Mouse (Mus musculus) kidney, embryonic 14.5 days (tissue): ENCODE measurements around the gene Cd37. TPM values are rescaled to one million over a fixed set of nuclear protein-coding genes. Genes with fewer than 3 reads are reported as not detected.
A peak's percentile ranks its signal among the peaks of the same experiment; 100 is the strongest.

Source experiments
- ATAC-seq: fragments of 200-750 bp; cut with Nextera tagmentation; 2 replicates; pipeline ENCODE4 v1.8.0; 2017; ENCODE audit warnings: moderate number of reproducible peaks, mild to moderate bottlenecking, moderate TSS enrichment, moderate library complexity; ENCODE audit not compliant: low FRiP score, low TSS enrichment
- H3K27ac ChIP-seq: fragments of 300-500 bp; sonication (generic); 2 replicates; pipeline ENCODE4 v1.5.1; 2014; ENCODE audit warnings: low read depth, mild to moderate bottlenecking, low read length, moderate library complexity, mixed read lengths
- H3K27me3 ChIP-seq: fragments of 300-500 bp; sonication (generic); 2 replicates; pipeline ENCODE4 v1.6.1; 2014; ENCODE audit warnings: mild to moderate bottlenecking, low read length; ENCODE audit not compliant: control insufficient read depth, insufficient read depth
- H3K36me3 ChIP-seq: fragments of 300-500 bp; sonication (generic); 2 replicates; pipeline ENCODE4 v1.6.1; 2014; ENCODE audit warnings: low read length, mixed read lengths; ENCODE audit not compliant: control insufficient read depth, insufficient read depth
- H3K4me1 ChIP-seq: fragments of 300-500 bp; sonication (generic); 2 replicates; pipeline ENCODE4 v1.6.1; 2014; ENCODE audit warnings: low read length, mixed read lengths; ENCODE audit not compliant: control insufficient read depth, insufficient read depth
- H3K4me2 ChIP-seq: fragments of 300-500 bp; sonication (generic); replicated peaks from 2 replicates; pipeline ENCODE4 v1.6.1; 2014; ENCODE audit warnings: low read depth, mild to moderate bottlenecking, low read length
- H3K4me3 ChIP-seq: fragments of 300-500 bp; sonication (generic); 2 replicates; pipeline ENCODE4 v1.5.1; 2014; ENCODE audit warnings: mild to moderate bottlenecking, low read length
- H3K9ac ChIP-seq: fragments of 300-500 bp; sonication (generic); 2 replicates; pipeline ENCODE4 v1.6.1; 2014; ENCODE audit warnings: low read depth, mild to moderate bottlenecking, low read length, moderate library complexity
- H3K9me3 ChIP-seq: fragments of 300-500 bp; sonication (generic); 2 replicates; pipeline ENCODE4 v1.6.1; 2016; ENCODE audit warnings: low read length; ENCODE audit not compliant: control insufficient read depth
- WGBS: fragments of 180-500 bp; shearing (Covaris S2); extraction: QIAGEN DNeasy Blood & Tissue Kit; methylation state at CpG from one replicate; pipeline ENCODE4 v1.1.7; 2014; 5-methylcytosine and 5-hydroxymethylcytosine counted together
- polyA plus RNA-seq: library from polyadenylated mRNA; unstranded; fragments of >200 nt; fragmentation: Nextera tagmentation; extraction: Ambion mirVana; gene quantifications from 2 replicates; pipeline ENCODE4 v1.2.1, GENCODE M21; 2014

Gene Cd37
- polyA plus RNA-seq, 1 experiment from 2014 or later = 0.60 TPM

DNA sequence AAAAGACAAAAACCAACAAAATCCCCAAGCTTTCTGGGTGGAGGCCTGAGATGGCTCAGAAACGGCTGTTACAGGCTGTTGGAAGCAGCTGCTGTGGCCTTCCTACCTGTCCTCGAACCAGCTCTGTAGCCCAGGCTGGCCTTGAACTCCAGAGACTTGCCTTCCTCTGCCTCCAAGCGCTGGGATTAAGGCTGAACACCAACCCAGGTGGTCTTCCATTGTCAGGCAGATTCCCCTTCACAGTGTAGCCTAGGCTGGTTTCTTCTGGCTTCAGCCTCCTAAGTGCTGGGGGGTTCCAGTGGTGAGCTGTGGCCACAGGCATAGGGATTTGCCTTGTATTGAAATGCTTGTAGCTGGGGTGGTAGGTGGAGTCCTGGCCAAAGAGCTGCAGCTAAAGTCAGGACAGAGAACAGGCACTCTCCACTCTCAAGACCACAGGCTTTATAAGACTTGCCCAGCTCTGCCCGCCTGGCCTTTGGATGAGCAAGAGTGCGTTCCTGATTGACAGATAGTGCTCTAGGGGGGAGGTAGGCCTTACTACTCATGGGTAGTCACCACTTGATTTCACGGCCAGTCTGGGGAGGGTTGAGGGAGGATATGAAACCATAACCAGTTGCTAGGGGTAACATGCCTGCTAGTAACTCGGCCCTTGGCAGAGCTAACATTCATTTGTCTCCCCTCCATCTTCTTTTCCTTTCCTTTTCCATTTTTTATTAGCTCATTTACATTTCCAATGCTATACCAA, 9.3 kb downstream of the Cd37 start:
- peaks cover 11% of the 10 kb centered on the region for H3K4me1 ChIP-seq
- no peak overlapping the region for H3K4me2 ChIP-seq
- H3K36me3 ChIP-seq = peaks cover 78% of the 10 kb centered on the region
- no peak overlapping the region for H3K9ac ChIP-seq
- no peak overlapping the region for H3K4me3 ChIP-seq
- no peaks in the 10 kb centered on the region for H3K27me3 ChIP-seq
- whole genome bisulfite sequencing = 91% methylated on average over 7 of the region's 7 CpGs
- no peaks in the 10 kb centered on the region for H3K9me3 ChIP-seq
- no peak overlapping the region for H3K27ac ChIP-seq
- no peak for ATAC-seq

DNA sequence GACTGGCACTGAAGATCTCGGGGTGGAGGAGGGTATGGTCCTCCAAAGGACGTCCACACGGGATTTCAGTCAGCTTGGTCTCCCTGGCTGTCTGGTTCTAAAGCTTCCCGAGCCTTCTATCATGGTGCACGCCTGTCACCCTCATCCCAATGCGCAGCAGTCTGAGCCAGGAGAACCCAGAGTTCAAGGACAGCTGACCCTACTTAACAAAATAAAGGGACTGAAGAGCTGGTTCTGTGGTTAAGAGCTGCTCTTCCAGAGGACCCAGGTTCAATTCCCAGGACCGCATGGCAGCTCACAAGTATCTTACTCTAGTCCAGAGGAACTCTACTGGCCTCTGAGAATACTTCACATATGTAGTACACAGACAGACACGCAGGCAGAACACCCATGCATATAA, 9.9 kb downstream of the Cd37 start:
- peaks cover 84% of the 10 kb centered on the region for H3K36me3 ChIP-seq
- peaks cover 6% of the 10 kb centered on the region for H3K4me1 ChIP-seq
- WGBS = 92% methylated on average over 8 of the region's 8 CpGs
- no peak overlapping the region for H3K4me2 ChIP-seq
- no peak for ATAC-seq
- H3K9ac ChIP-seq = no peak overlapping the region
- H3K27me3 ChIP-seq = no peaks in the 10 kb centered on the region
- H3K27ac ChIP-seq = no peak overlapping the region
- no peaks in the 10 kb centered on the region for H3K9me3 ChIP-seq
- no peak overlapping the region for H3K4me3 ChIP-seq

DNA sequence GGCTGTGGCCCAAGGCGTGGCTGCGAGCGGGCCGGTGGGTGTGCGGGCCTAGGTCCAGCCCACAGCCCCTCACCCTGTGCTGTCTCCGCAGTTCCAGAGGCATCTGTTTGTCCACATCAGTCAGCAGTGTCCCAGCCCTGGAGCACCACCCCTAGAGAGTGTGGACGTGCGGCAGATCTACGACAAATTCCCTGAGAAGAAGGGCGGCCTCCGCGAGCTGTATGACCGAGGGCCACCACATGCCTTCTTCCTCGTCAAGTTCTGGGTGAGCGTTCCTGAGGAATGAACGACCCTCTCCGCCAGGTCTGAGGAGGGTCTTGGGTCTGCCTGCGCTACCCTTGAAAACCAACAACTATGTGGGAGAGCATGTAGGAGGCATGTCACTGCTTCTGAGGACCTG, 10.4 kb downstream of the Cd37 start:
- Histone ChIP-seq H3K9ac (no peak overlapping the region), H3K4me3 (no peak overlapping the region), H3K27ac (no peak overlapping the region), H3K27me3 (no peaks in the 10 kb centered on the region), H3K36me3 (peaks cover 87% of the 10 kb centered on the region), H3K4me2 (no peak overlapping the region), H3K9me3 (no peaks in the 10 kb centered on the region), H3K4me1 (peaks cover 1% of the 10 kb centered on the region; the same call in 1 of the 2 replicates)
- 88% methylated on average over 18 of the region's 18 CpGs for WGBS
- ATAC-seq = no peak

DNA sequence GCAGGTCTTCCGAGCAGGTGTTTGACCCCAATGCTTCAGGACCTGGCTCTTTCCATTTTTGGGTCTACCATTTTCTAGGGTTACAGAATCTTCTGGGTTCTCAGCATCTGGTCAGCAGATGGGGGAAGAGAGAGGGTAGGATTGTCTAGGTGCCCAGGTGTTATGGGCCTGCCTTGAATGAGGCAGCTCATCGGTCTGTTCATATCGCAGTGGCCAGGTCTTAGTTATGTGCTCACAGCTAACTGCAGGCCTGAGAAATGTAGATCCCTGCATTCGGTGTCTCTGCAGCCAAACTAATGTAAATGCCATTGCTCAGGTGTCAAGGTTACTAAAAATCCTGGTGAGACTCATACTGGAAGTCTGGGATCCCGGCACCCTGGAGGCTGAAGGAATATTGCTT, 12.5 kb downstream of the Cd37 start:
- Histone ChIP-seq H3K4me2 (no peak overlapping the region), H3K27me3 (no peaks in the 10 kb centered on the region), H3K4me3 (no peak overlapping the region), H3K27ac (no peak overlapping the region), H3K36me3 (peaks cover 90% of the 10 kb centered on the region), H3K4me1 (no peaks in the 10 kb centered on the region), H3K9ac (no peak overlapping the region), H3K9me3 (no peaks in the 10 kb centered on the region)
- ATAC-seq = no peak
- WGBS = 97% methylated on average over 5 of the region's 5 CpGs

DNA sequence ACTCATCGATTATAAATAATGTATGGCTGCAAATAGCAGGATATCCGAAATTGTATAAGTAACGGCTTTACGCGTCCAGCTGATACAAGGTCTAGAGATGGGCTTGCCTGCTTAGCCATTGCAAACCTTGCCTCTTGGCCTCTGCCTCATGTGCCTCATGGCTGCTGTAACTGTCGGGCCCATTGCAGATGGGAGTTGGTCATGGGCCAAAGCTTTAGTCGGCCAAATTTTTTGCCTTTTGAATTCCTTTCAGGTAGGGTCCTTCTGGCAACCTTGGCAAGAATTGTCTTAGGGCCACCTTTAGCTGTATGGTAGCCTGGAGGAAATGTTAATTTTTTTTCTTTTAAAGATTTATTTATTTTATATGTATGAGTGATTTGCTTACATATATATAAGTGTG, 14.1 kb downstream of the Cd37 start:
- Histone ChIP-seq H3K27ac (no peak overlapping the region), H3K4me2 (no peak overlapping the region), H3K27me3 (no peaks in the 10 kb centered on the region), H3K4me1 (no peaks in the 10 kb centered on the region), H3K36me3 (peaks cover 98% of the 10 kb centered on the region), H3K9me3 (no peaks in the 10 kb centered on the region), H3K4me3 (no peak overlapping the region), H3K9ac (no peak overlapping the region)
- 93% methylated on average over 7 of the region's 7 CpGs for WGBS
- ATAC-seq = no peak

DNA sequence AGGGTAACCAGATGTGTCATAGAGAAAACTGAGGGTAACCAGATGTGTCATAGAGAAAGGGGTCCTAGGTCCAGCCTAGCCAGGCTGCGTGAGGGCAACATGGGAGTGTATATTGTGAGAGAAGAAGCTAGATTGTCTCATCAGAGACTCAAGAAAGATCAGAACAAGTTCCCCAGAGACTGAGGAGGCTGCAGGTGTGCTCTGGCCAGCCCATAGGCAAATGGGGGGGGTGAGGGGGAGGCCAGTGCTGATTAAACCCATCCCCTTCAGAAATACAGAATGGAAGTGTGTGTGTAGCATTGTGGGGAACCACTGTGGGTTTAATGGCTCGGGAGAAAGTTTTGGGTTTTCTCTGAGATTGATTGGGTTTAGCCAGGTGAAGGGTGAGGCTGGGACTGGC, 17.2 kb downstream of the Cd37 start:
- Histone ChIP-seq H3K9me3 (no peaks in the 10 kb centered on the region), H3K4me2 (no peak overlapping the region), H3K4me3 (no peak overlapping the region), H3K27ac (no peak overlapping the region), H3K4me1 (peaks cover 14% of the 10 kb centered on the region), H3K27me3 (no peaks in the 10 kb centered on the region), H3K36me3 (peaks cover 97% of the 10 kb centered on the region), H3K9ac (no peak overlapping the region)
- 94% methylated on average over 2 of the region's 2 CpGs for WGBS
- ATAC-seq = no peak

DNA sequence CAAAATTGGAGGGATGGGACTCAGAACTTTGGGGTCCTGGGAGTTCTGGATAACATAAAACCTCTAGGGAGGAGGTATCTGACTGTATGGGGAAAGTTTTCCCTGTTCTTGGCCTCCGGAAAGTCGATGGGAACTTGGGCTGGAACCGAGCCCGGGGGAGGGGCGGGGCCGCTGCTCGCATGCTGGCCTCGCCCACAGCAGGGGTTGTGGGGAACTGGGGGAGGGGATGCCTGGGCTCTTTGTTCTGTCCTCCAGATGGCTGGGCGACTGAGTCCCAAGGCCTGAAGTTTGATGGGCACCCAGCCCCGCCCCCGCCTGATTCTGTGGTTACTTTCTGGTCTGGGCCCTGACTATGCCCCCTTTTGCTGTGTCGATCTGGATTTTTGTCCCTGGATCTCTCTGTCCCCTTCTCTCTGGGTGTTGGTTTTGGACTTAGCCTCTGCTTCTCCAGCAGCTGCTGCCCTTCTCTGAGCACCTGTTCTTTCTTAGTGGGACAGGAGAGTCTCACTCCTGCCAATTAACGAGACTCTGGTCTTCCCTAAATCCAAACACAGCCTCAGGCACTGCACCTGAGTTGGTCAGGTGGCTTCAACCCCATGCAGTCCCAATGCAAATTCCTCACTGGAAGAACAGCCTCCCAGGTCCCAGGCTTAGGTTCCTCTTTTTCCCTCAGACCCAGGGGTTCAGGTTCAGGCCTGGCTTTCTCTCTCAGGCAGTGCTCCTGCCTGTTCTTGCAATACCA, 22.3 kb downstream of the Cd37 start:
- Histone ChIP-seq H3K9me3 (no peaks in the 10 kb centered on the region), H3K27me3 (peaks cover 8% of the 10 kb centered on the region; the same call in 1 of the 2 replicates), H3K4me3 (peak overlapping the region; percentile 78), H3K4me1 (peaks cover 21% of the 10 kb centered on the region), H3K9ac (peak overlapping the region; percentile 95), H3K36me3 (peaks cover 47% of the 10 kb centered on the region), H3K27ac (peak overlapping the region; percentile 96), H3K4me2 (peak overlapping the region; percentile 79)
- 0% methylated on average over 13 of the region's 13 CpGs for WGBS
- ATAC-seq = peak; percentile 90

DNA sequence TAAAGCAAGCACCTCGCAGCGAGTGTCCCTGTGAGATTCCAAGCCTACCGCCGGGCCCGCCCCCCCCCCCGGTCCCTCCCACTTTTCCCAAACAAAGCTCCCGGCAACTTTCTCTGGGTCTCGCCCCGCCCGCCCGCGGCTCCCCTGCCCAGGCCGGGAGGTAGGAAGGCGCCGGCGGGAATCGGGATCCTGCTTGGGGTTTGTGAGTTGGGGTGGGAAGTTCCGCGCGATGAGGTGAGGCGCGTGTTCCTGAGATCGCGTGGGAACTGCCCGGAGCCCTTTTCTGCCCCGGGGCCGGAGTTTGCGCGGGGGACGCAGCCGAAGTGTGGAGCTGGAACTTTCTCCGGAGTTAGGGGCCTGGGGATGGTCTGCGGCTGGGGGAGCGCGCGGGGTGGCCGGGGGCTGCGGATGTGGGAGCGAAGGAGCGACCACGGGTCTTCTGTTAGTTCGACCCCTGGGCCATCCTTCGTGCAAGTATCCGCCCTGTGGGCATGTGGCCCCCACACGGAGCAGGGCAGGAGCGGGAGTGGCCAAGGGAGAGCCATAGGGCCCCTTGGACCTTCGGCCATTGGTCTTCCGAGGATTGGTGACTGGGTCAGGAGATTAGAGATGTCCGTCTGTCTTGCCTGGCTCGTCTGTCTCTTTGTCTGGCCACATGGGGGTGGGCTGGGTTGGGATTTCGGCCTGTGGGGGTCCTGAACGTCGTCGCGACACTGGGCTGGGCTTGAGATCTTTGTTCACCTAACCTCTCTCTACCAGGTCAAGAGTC, 23.1 kb downstream of the Cd37 start, which contains the start of gene Tead2:
Tead2 (plus strand) TSS at position 81 of the 769 bp plus-strand sequence.
- Histone ChIP-seq H3K27me3 (peaks cover 14% of the 10 kb centered on the region; the same call in 1 of the 2 replicates), H3K9ac (peak within 1 kb of the TSS; percentile 95), H3K4me2 (peak within 1 kb of the TSS; percentile 79), H3K36me3 (peaks cover 39% of the 10 kb centered on the region), H3K9me3 (no peaks in the 10 kb centered on the region), H3K4me1 (peaks cover 21% of the 10 kb centered on the region), H3K4me3 (peak within 1 kb of the TSS; percentile 78), H3K27ac (peak within 1 kb of the TSS; percentile 96)
- under 1% methylated on average over 51 of the region's 55 CpGs for WGBS
- ATAC-seq = peak; percentile 68
